Mouse (Mus musculus) kidney, adult 2 months (tissue): ENCODE measurements around the gene Zdhhc17. TPM values are rescaled to one million over a fixed set of nuclear protein-coding genes. Genes with fewer than 3 reads are reported as not detected.

Source experiments
- DNase-seq: peaks from one replicate; pipeline ENCODE4 v3.0.0; 2021
- H3K27ac ChIP-seq: fragments of 200-500 bp; 2 replicates; pipeline ENCODE4 v1.5.1; 2012; ENCODE audit warnings: low read depth, low read length, control low read depth, inconsistent platforms; ENCODE audit not compliant: insufficient read depth
- H3K27me3 ChIP-seq: fragments of 200-500 bp; replicated peaks from 2 replicates; pipeline ENCODE4 v1.6.1; 2012; ENCODE audit warnings: mild to moderate bottlenecking, moderate library complexity, low read length, inconsistent platforms; ENCODE audit not compliant: control insufficient read depth, insufficient read depth
- H3K36me3 ChIP-seq: fragments of 200-500 bp; 2 replicates; pipeline ENCODE4 v1.6.1; 2012; ENCODE audit warnings: mild to moderate bottlenecking, moderate library complexity, low read length, inconsistent platforms; ENCODE audit not compliant: control insufficient read depth, insufficient read depth
- H3K4me1 ChIP-seq: fragments of 200-500 bp; 2 replicates; pipeline ENCODE4 v1.6.1; 2011; ENCODE audit warnings: low read length; ENCODE audit not compliant: control insufficient read depth, insufficient read depth
- H3K4me3 ChIP-seq: fragments of 200-500 bp; 2 replicates; pipeline ENCODE4 v1.5.1; 2011; ENCODE audit warnings: mild to moderate bottlenecking, low read depth, low read length, control low read depth; ENCODE audit not compliant: insufficient read depth
- CTCF ChIP-seq: fragments of 200-500 bp; conservative IDR thresholded peaks from 2 replicates; pipeline ENCODE4 v1.5.1; 2011; ENCODE audit warnings: low read depth, mild to moderate bottlenecking, control low read depth, low read length, moderate library complexity, mixed read lengths; ENCODE audit not compliant: insufficient read depth, insufficient read length
- POLR2A ChIP-seq: fragments of 200-500 bp; IDR thresholded peaks from one replicate; pipeline ENCODE4 v1.6.1; 2011; ENCODE audit warnings: low read depth, low read length, control low read depth
- WGBS: fragments of 180-500 bp; shearing (Covaris S2); methylation state at CpG from one replicate; pipeline ENCODE4 v1.1.7; 2018; 5-methylcytosine and 5-hydroxymethylcytosine counted together
- polyA plus RNA-seq: library from polyadenylated mRNA; depleted of rRNA; stranded (reverse); fragments of >200 nt; gene quantifications from 2 replicates; pipeline ENCODE4 v1.2.3, GENCODE M21; 2012

Zdhhc17 gene
- polyA plus RNA-seq, 1 experiment, result 16.5 TPM

DNA sequence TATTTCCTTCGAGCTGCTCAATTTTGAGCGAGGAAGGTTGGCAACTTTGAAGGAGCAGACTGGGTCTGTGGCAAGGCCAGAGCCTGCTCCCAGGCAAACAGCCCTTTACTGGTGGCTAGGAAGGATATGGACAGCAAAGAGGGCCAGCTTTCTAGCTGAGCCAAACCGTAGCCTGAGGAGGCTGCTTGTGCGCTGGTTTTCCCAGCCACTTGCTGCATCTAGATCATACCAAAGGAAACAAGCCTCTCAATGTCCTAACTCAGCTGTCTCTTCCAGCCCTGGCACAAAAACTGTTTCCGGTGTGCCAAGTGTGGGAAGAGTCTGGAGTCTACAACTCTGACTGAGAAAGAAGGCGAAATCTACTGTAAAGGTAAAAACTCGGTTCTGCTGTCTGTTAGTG is 71.6 kb downstream of the Zdhhc17 start:
- H3K27ac ChIP-seq, result no peak overlapping the region
- WGBS, result 89% methylated on average over 7 of the region's 7 CpGs
- peaks cover 3% of the 10 kb centered on the region; the same call in 1 of the 2 replicates for H3K36me3 ChIP-seq
- H3K27me3 ChIP-seq, result no peaks in the 10 kb centered on the region
- no peaks in the 10 kb centered on the region for H3K4me1 ChIP-seq
- no peak overlapping the region for H3K4me3 ChIP-seq
- no peak for DNase-seq
- TF ChIP-seq CTCF (no peak), POLR2A (no peak)

DNA sequence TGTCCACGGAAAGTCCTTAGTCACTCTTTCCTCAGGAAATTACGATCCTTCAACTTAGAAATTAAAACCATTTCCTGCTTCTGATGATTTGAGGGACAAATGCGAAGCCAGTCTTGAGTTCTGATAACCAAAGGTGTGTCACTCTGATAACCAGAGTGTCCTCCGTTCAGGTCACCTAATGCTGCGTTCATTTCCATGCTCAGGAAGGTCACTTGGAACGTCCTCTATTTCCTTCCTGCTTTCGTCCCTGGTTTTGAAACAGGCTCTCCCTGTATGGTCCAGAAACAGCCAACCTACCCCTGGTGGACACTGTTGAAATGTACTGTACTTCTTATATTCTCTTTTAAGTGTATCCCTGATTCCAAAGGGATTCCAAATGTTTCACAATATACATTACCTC is 74.3 kb downstream of the Zdhhc17 start:
- Histone ChIP-seq H3K4me1 (peaks cover 4% of the 10 kb centered on the region; the same call in 1 of the 2 replicates), H3K27me3 (no peaks in the 10 kb centered on the region), H3K36me3 (peaks cover 3% of the 10 kb centered on the region; the same call in 1 of the 2 replicates), H3K27ac (no peak overlapping the region), H3K4me3 (no peak overlapping the region)
- TF ChIP-seq POLR2A, result no peak
- TF ChIP-seq CTCF, result no peak
- no peak for DNase-seq
- 42% methylated on average over 7 of the region's 7 CpGs for WGBS

DNA sequence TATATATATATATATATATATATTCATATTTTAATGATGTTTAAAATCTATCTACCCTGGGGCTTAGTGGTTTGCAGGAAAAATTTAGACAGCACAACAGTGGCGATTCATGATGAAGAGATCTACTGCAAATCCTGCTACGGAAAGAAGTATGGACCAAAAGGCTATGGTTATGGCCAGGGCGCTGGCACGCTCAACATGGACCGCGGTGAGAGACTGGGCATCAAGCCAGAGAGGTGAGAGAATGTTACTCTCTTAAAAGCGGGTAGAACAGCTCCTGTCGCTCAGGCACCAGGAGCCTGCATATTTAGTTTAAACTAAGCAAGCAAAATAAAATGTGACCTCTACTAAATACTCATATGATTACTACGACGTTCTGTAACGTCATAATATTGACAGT is 74.9 kb downstream of the Zdhhc17 start:
- no peak for TF ChIP-seq CTCF
- no peak for TF ChIP-seq POLR2A
- Histone ChIP-seq H3K4me3 (no peak overlapping the region), H3K36me3 (peaks cover 3% of the 10 kb centered on the region; the same call in 1 of the 2 replicates), H3K4me1 (peaks cover 4% of the 10 kb centered on the region; the same call in 1 of the 2 replicates), H3K27me3 (no peaks in the 10 kb centered on the region), H3K27ac (no peak overlapping the region)
- DNase-seq, result peak; percentile 67
- WGBS, result 43% methylated on average over 11 of the region's 11 CpGs

DNA sequence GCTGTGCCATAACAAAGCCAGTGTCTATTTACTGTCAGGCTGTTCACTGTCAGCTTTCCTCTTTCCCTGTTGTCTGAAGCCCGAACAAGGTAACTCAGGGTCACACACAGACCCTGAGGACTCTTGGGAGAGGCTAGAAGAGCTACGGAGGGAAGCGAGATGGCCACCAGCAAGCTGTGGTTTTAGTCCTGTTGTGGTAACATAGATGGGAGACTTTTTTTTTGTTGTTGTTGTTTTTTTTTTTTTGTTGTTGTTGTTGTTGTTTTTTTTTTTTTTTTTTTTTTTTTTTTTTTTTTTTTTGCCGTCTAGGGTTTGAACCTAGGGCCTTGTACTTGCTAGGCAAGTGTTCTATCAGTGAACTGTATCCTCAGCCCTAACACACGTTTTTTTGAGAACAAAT is 76.4 kb downstream of the Zdhhc17 start:
- Histone ChIP-seq H3K4me3 (no peak overlapping the region), H3K36me3 (peaks cover 3% of the 10 kb centered on the region; the same call in 1 of the 2 replicates), H3K27ac (no peak overlapping the region), H3K27me3 (no peaks in the 10 kb centered on the region), H3K4me1 (peaks cover 12% of the 10 kb centered on the region; the same call in 1 of the 2 replicates)
- DNase-seq, result no peak
- WGBS, result 82% methylated on average over 5 of the region's 5 CpGs
- TF ChIP-seq CTCF, result no peak
- no peak for TF ChIP-seq POLR2A

DNA sequence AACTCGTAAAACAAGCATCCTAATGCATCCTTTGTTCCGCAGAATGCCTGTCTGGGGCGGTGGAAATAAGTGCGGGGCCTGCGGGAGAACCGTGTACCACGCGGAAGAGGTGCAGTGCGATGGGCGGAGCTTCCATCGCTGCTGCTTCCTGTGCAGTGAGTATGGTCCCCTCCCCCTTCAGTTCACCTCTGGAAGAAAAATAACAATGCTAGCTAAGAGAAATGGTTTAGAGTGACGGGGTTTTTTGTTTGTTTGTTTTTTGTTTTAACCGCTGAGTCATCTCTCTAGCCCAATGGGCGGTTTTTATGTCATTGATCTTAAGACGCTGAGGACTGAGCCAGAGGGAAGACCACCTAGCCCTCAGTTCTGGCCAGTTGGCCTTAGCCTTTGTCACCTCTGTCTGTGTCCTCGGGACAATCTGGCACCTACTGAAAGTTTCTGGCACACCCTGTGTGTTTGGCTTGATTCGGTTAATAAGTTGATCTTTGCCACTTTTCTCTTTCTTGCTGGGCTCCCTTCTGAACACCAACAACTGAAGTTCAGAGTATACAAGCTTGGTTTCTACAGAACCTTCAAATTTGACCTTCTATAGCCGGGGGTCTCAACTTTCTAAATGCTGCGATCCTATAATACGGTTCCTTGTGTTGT is 77.9 kb downstream of the Zdhhc17 start:
- WGBS, result 43% methylated on average over 20 of the region's 20 CpGs
- TF ChIP-seq POLR2A (no peak), CTCF (no peak)
- Histone ChIP-seq H3K27ac (peak overlapping the region; percentile 43), H3K4me1 (peaks cover 19% of the 10 kb centered on the region; the same call in 1 of the 2 replicates), H3K4me3 (peak overlapping the region; percentile 41; the same call in 1 of the 2 replicates), H3K27me3 (no peaks in the 10 kb centered on the region), H3K36me3 (peaks cover 1% of the 10 kb centered on the region; the same call in 1 of the 2 replicates)
- peak; percentile 60 for DNase-seq

DNA sequence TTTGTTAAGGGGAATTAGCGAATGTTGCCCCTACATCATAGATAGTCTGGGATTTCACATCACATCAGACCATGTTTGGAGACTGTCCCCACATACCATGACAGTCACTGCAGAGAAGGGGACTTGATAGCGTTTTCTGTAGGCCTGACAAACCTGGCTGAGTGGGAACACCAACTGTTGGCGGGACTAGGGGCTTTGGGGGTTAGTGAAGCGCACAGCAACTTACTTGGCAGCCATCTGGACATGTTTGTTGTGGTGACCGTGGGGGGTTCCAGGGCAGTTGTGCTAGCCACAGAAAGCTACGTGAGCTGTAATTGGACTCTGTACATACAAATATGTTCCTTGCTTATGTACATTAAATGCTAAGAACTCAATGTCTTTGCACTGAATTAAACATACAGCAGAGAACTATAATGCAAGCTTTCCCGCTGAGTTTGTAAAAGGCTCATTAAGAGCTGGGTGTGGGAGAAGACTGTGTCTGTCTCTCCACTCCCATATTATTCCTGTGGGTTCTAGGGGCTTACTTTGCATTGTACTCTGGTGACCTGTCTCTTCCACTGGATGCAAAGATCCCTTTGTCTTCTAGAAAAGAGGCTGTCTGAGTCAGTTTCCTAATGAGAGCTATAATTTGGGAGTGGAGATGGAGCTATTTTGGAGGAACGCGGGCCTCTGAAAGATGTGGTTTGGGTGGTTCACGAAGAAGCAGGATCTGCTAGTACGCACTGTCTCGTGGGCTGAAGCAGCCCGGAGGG is 78.6 kb downstream of the Zdhhc17 start:
- Histone ChIP-seq H3K27me3 (no peaks in the 10 kb centered on the region), H3K27ac (peak overlapping the region; percentile 32; the same call in 1 of the 2 replicates), H3K36me3 (peaks cover 1% of the 10 kb centered on the region; the same call in 1 of the 2 replicates), H3K4me1 (peaks cover 23% of the 10 kb centered on the region; the same call in 1 of the 2 replicates), H3K4me3 (peak overlapping the region; percentile 41; the same call in 1 of the 2 replicates)
- TF ChIP-seq CTCF (no peak), POLR2A (no peak)
- 71% methylated on average over 13 of the region's 13 CpGs for WGBS
- DNase-seq, result no peak

DNA sequence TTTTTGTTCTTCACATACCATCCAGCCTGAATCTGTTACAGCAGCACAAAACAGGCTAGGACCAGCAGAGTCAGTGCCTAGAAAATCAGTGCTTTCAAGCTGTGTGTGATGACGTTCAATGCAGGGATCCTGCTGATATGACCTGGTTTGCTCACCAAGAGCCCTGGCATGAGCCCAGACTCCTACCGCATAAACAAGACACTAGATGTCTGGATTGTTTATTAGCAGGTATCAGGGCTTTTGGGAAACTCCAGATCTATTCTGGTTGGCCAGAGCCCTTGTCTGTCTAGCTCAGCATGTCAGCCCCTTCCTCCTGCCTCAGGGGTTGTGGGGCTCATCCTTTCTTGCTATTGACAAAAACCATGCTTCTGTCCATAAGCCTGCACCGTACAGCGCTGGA is 80.2 kb downstream of the Zdhhc17 start:
- Histone ChIP-seq H3K4me3 (no peak overlapping the region), H3K36me3 (no peaks in the 10 kb centered on the region), H3K27ac (no peak overlapping the region), H3K4me1 (peaks cover 29% of the 10 kb centered on the region; the same call in 1 of the 2 replicates), H3K27me3 (no peaks in the 10 kb centered on the region)
- peak; percentile 56 for DNase-seq
- TF ChIP-seq POLR2A (no peak), CTCF (no peak)
- WGBS, result 48% methylated on average over 4 of the region's 4 CpGs
